Mouse (Mus musculus) heart, postnatal 0 days (tissue): Measurements from ENCODE around the gene Fam160a1. TPM values are rescaled to one million over a fixed set of nuclear protein-coding genes. Genes with fewer than 3 reads are reported as not detected.

Source experiments
- ATAC-seq: fragments of 200-750 bp; cut with Nextera tagmentation; 2 replicates; pipeline ENCODE4 v1.8.0; 2017; ENCODE audit warnings: low read depth, moderate number of reproducible peaks, moderate library complexity; ENCODE audit not compliant: insufficient read depth
- DNase-seq: peaks from one replicate; pipeline ENCODE4 v3.0.0-alpha.2; 2016; ENCODE audit warnings: low spot score
- H3K27ac ChIP-seq: fragments of 300-500 bp; sonication (generic); 2 replicates; pipeline ENCODE4 v1.5.1; 2014; ENCODE audit warnings: low read depth, mild to moderate bottlenecking
- H3K27me3 ChIP-seq: fragments of 300-500 bp; sonication (generic); 2 replicates; pipeline ENCODE4 v1.6.1; 2014; ENCODE audit warnings: low read length, mixed read lengths; ENCODE audit not compliant: control insufficient read depth, insufficient read depth
- H3K36me3 ChIP-seq: fragments of 300-500 bp; sonication (generic); replicated peaks from 2 replicates; pipeline ENCODE4 v1.6.1; 2014; ENCODE audit warnings: low read length, mixed read lengths; ENCODE audit not compliant: control insufficient read depth, insufficient read depth
- H3K4me1 ChIP-seq: fragments of 300-500 bp; sonication (generic); 2 replicates; pipeline ENCODE4 v1.6.1; 2014; ENCODE audit warnings: antibody characterized with exemption; ENCODE audit not compliant: control insufficient read depth, insufficient read depth
- H3K4me2 ChIP-seq: fragments of 300-500 bp; sonication (generic); 2 replicates; pipeline ENCODE4 v1.6.1; 2014; ENCODE audit warnings: low read depth, mild to moderate bottlenecking, low read length, moderate library complexity
- H3K4me3 ChIP-seq: fragments of 300-500 bp; sonication (generic); 2 replicates; pipeline ENCODE4 v1.5.1; 2014; ENCODE audit warnings: low read depth, low read length
- H3K9ac ChIP-seq: fragments of 300-500 bp; sonication (generic); replicated peaks from 2 replicates; pipeline ENCODE4 v1.6.1; 2014; ENCODE audit warnings: low read depth, low read length, mixed read lengths
- H3K9me3 ChIP-seq: fragments of 300-500 bp; sonication (generic); replicated peaks from 2 replicates; pipeline ENCODE4 v1.6.1; 2016; ENCODE audit warnings: low read length; ENCODE audit not compliant: control insufficient read depth
- CTCF ChIP-seq: IDR thresholded peaks from 2 replicates; pipeline ENCODE4 v1.5.1; 2016; ENCODE audit warnings: antibody characterized with exemption, control low read depth, low read depth
- EP300 ChIP-seq: IDR thresholded peaks from 2 replicates; pipeline ENCODE4 v1.6.1; 2016; ENCODE audit warnings: antibody characterized with exemption, low read depth
- WGBS: fragments of 180-500 bp; shearing (Covaris S2); extraction: QIAGEN DNeasy Blood & Tissue Kit; methylation state at CpG from one replicate; pipeline ENCODE4 v1.1.7; 2014; 5-methylcytosine and 5-hydroxymethylcytosine counted together
- polyA plus RNA-seq: library from polyadenylated mRNA; unstranded; fragments of >200 nt; fragmentation: Nextera tagmentation; extraction: Ambion mirVana; gene quantifications from 2 replicates; pipeline ENCODE4 v1.2.1, GENCODE M21; 2015
- total RNA-seq: library from RNA; depleted of rRNA; stranded (reverse); fragments of >200 nt; gene quantifications from 2 replicates; pipeline ENCODE4 v1.2.3, GENCODE M21; 2014; ENCODE audit warnings: low replicate concordance

The Fam160a1 gene
- total and polyA plus RNA-seq, 2 experiments from 2014 or later: 10.5 to 34.6 TPM

DNA sequence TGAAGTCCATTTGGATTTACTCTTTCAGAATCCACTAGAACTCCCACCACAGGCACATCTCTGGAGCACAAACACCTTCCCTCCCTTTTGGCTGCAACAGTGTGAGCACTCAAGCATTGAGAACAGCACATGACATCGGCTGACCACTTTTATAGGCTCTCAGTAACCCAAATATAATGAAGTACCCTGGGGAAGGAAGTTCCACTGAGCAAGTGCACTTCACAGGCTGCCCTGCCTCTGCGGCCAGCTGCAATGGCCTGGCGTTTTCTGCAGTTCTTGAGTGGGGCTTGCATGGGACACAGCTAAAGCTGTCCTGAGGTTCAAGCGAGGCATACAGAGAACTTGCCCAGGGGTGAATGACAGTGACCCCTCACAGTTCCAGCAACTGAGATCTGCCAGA, 126.0 kb downstream of the Fam160a1 start:
- Histone ChIP-seq H3K4me3 (no peak overlapping the region), H3K36me3 (0 out of 2 replicates have a peak, but pooled peaks cover 4% of the 10 kb centered on the region), H3K4me2 (no peak overlapping the region), H3K27ac (no peak overlapping the region), H3K27me3 (no peaks in the 10 kb centered on the region), H3K4me1 (no peaks in the 10 kb centered on the region), H3K9me3 (no peaks in the 10 kb centered on the region), H3K9ac (no peak overlapping the region)
- TF ChIP-seq EP300 (no peak), CTCF (no peak)
- ATAC-seq: no peak
- WGBS: 72% methylated on average over 4 of the region's 4 CpGs
- DNase-seq: no peak

DNA sequence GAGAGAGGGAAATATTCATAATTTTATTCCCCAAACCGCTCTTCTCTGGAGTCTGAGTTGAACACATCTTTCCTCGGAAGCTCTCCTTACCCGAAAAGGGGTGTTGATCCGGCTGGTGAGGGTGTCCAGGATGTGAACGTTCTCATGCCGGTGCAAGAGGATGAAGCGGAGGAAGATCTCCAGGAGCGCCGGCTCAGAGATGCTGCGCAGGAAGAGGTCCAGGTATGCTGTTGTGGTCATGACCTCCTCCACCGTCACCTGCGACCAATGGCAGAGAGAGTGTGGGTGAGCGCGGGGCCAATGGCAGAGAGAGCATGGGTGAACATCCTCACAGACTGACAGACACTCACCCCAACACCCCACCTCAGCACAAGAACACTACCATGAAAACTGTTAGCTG, 128.8 kb downstream of the Fam160a1 start:
- Histone ChIP-seq H3K27ac (no peak overlapping the region), H3K4me3 (no peak overlapping the region), H3K4me1 (no peaks in the 10 kb centered on the region), H3K27me3 (no peaks in the 10 kb centered on the region), H3K36me3 (0 out of 2 replicates have a peak, but pooled peaks cover 4% of the 10 kb centered on the region), H3K4me2 (no peak overlapping the region), H3K9ac (no peak overlapping the region), H3K9me3 (no peaks in the 10 kb centered on the region)
- DNase-seq: no peak
- WGBS: 92% methylated on average over 14 of the region's 14 CpGs
- no peak for TF ChIP-seq CTCF
- TF ChIP-seq EP300: no peak
- no peak for ATAC-seq

DNA sequence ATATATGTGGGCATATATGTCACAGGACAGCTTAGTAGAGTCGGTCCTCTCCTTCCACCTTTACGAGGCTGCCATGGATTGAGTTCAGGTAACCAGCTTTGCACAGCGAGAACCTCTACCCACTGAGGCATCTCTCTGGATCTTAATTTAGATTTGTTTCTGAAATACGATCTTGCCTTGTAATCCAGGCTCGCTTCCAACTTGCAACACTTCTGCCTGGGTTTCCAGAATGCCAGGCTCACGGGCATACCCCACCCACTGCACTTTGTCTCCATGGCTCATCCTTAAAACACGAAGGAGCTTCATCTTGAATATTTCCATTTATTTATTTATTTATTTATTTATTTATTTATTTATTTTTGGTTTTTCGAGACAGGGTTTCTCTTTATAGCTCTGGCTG, 131.8 kb downstream of the Fam160a1 start:
- Histone ChIP-seq H3K4me2 (no peak overlapping the region), H3K9me3 (no peaks in the 10 kb centered on the region), H3K4me3 (no peak overlapping the region), H3K27me3 (no peaks in the 10 kb centered on the region), H3K27ac (no peak overlapping the region), H3K36me3 (0 out of 2 replicates have a peak, but pooled peaks cover 4% of the 10 kb centered on the region), H3K9ac (no peak overlapping the region), H3K4me1 (peaks cover 5% of the 10 kb centered on the region; the same call in 1 of the 2 replicates)
- DNase-seq (no peak), ATAC-seq (no peak)
- no peak for TF ChIP-seq CTCF
- no peak for TF ChIP-seq EP300
- 68% methylated on average over 8 of the region's 8 CpGs for WGBS

DNA sequence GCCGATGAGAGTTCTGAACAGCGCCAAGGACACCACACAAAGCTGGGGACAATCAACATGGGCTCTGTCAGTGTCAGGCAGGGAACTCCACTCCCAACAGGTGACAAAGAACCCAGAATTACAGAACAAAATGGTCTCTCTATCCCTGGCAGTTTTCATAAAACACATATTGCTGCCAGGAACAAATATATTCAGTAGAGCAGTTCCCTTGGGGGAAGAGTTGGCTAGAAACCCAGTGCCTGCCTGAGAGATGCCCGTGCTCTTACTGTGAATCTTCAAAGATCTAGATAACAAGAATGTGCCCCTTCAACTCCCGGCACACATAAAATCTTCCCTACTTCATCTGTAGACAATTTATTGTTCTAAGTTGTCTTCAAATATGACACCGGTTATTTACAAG, 133.5 kb downstream of the Fam160a1 start:
- no peak for ATAC-seq
- H3K36me3 ChIP-seq: 0 out of 2 replicates have a peak, but pooled peaks cover 4% of the 10 kb centered on the region
- H3K27ac ChIP-seq: no peak overlapping the region
- H3K4me2 ChIP-seq: no peak overlapping the region
- no peak for DNase-seq
- H3K9ac ChIP-seq: no peak overlapping the region
- H3K4me1 ChIP-seq: peaks cover 14% of the 10 kb centered on the region
- H3K4me3 ChIP-seq: no peak overlapping the region
- no peaks in the 10 kb centered on the region for H3K27me3 ChIP-seq
- 78% methylated on average over 5 of the region's 5 CpGs for WGBS
- no peaks in the 10 kb centered on the region for H3K9me3 ChIP-seq
- TF ChIP-seq EP300 (no peak), CTCF (no peak)

DNA sequence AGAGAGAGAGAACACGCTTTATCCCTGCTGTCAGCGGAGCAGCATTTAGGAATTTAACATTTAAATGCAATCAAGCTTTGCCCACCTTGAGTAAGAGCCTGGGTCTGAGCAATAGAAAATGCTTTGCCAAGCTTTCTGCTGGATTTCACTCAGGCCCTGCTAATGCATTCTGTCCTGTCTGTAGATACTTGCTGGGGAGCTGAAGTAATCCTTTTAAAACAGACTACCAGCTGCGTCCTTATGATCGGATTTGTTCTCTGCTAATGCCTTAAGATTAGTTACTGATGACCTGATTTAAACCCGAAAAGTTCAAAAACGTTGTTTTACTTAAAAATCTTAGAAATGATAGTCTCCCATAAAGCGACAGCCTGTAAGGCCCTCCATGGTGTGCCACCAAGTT, 136.0 kb downstream of the Fam160a1 start:
- no peaks in the 10 kb centered on the region for H3K9me3 ChIP-seq
- 85% methylated on average over 7 of the region's 7 CpGs for WGBS
- no peak overlapping the region for H3K27ac ChIP-seq
- H3K4me3 ChIP-seq: no peak overlapping the region
- DNase-seq (no peak), ATAC-seq (no peak)
- H3K36me3 ChIP-seq: no peaks in the 10 kb centered on the region
- H3K9ac ChIP-seq: no peak overlapping the region
- no peaks in the 10 kb centered on the region for H3K27me3 ChIP-seq
- no peak for TF ChIP-seq EP300
- no peak for TF ChIP-seq CTCF
- peaks cover 14% of the 10 kb centered on the region for H3K4me1 ChIP-seq
- H3K4me2 ChIP-seq: no peak overlapping the region

DNA sequence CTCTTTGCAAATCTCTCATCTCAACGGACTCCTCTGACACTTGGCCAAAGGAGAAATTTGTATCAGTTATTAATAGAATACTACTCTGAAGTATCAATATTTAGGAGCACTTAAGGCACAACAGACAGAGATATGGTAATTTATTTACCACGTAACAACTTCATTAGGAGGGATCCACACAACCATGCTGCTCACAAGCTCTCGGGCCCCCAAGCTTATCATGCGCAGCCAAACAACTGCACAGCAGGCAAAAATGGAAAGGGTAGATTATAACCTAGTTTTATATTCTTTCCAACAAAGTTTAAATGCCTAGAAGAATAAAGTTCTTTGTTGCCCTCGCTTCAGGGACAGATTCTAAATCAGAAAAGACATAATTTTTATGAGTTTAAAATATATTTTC, 137.1 kb downstream of the Fam160a1 start:
- ATAC-seq (no peak), DNase-seq (no peak)
- Histone ChIP-seq H3K9me3 (no peaks in the 10 kb centered on the region), H3K4me3 (no peak overlapping the region), H3K27ac (peak overlapping the region; percentile 67; the same call in 1 of the 2 replicates), H3K4me2 (no peak overlapping the region), H3K4me1 (peaks cover 14% of the 10 kb centered on the region), H3K27me3 (no peaks in the 10 kb centered on the region), H3K36me3 (peaks cover 4% of the 10 kb centered on the region; the same call in 1 of the 2 replicates), H3K9ac (0 out of 2 replicates have a peak overlapping the region, but pooled peaks have one; percentile 33)
- WGBS: 69% methylated on average over 5 of the region's 5 CpGs
- no peak for TF ChIP-seq EP300
- TF ChIP-seq CTCF: no peak
